Mouse (Mus musculus) spleen, adult 2 months (tissue): ENCODE data around the gene Vmn2r28.

Experiments
- CTCF ChIP-seq: fragments of 200-500 bp; IDR thresholded peaks from 2 replicates; pipeline ENCODE4 v1.5.1; 2011; ENCODE audit warnings: mild to moderate bottlenecking, inconsistent platforms; ENCODE audit not compliant: insufficient read depth, insufficient read length, insufficient replicate concordance; ENCODE audit errors: extremely low read depth
- POLR2A ChIP-seq: fragments of 200-500 bp; IDR thresholded peaks from 2 replicates; pipeline ENCODE4 v1.6.1; 2011; ENCODE audit warnings: low read depth, low read length, inconsistent platforms

GRCm38 (mm10) chr7:5448627-5449026, 45.1 kb downstream of the Vmn2r28 start:
- no peak for TF ChIP-seq POLR2A
- TF ChIP-seq CTCF, result no peak
